Mouse (Mus musculus) cerebellum, postnatal 10 days (tissue): ENCODE results near the gene Mad2l2.
"Not testable (repeated sequence)": the region's sequence is repeated elsewhere in the genome, so short reads cannot be mapped to it uniquely, and the experiment has no call there.

Source experiments
- DNase-seq, 2 experiments: peaks; one replicate each; pipeline ENCODE4 v3.0.0; 2021; ENCODE audit warnings: mixed read lengths in 2 of 2

The Mad2l2 gene

DNA sequence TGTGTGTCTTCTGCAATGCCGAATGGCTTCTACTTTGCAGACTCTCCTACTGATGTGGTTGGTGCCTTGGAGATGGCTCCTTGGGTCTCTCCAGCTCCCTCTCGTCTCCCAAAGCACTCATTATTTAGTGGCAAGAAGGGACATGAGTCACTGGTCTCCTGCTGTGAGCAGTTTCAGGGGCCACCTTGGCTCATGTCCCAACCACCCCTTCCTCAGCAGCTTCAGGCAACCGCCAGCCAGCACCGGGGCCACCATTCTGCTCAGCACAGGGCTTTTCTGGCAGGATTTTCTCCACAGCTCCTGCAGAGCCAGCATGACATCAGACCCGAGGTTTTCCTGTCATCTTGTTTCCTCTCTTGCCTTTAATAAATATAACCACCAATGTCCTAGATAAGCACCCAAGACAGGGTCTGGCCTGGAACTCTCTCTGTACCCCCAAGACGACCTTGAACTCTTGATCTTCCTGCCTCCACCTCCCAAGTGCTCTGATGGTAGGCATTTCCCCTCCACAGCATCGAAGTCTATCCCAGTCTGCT is 21.6 kb upstream of the Mad2l2 start:
- peak; percentile 62 to 71 for DNase-seq

DNA sequence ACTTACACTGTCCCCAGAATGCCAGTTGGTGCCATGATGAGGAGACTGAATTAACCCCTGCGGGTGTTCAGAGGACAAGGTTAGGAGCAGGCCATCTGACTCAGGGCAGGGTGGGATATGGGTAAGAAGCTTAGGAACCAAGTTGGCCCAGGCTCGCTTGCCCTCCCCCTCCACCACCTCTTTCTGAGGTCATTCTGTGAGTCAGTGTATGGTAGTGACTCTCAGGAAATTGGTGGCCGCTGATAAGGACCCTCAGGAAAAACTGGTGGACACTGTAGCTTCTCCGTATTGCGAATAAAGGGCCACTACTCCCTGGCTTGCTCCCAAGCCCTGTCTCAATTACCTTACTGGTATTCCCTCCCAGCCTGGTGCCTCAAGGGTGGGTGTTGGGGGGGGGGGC is 21.0 kb upstream of the Mad2l2 start:
- peak in 1 of 2 experiments; percentile 33 for DNase-seq

DNA sequence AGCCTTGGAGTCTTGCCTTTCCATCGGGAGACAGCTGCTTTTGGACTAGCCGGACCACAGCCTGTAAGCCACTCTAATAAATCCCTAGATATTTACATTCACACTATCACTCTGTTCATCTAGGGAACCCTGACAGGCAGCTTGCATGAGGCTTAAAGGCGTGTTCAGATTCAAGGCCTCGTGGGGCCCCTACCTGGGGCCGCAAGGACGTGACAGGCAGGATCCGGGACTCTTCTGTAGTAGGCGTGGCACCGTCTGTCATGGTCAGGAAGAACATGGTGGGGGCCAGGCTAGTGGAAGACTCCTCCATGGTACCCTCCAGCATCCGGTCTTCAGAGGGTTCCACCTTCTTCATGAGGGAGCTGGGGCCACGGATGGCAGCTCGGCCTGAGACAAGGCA is 17.7 kb upstream of the Mad2l2 start:
- DNase-seq = no peak

DNA sequence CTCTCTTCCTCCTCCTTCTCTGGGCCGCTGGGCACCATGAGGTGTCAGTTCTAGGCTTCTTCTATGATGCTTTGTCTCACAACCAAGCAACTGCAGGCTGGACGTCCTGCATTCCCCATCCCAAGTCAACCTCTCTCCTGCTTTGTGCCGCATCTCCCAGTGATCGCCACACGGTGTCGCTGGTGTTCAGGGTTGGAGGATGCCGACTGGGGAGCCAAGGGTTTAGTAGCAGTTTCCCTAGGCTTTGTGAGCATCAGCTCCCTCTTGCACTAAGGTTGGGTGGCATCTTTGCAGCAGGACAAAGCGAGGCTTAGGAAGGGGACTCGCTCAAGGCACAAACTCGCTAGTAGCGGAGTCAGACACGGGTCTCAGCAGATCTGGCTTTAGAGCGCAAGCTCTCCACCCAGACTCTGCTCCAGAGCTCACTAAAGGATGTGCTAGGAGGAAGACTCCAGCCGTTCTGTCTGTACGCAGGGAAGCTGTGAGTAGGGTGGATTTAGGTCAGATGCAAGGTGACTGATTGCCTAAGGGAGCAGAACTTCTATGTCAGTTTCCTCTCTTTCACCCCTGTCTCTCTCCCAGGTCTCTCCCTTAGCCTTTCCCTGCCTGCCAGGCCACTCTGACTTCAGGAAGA is 15.3 kb upstream of the Mad2l2 start:
- peak; percentile 95 to 96 for DNase-seq

DNA sequence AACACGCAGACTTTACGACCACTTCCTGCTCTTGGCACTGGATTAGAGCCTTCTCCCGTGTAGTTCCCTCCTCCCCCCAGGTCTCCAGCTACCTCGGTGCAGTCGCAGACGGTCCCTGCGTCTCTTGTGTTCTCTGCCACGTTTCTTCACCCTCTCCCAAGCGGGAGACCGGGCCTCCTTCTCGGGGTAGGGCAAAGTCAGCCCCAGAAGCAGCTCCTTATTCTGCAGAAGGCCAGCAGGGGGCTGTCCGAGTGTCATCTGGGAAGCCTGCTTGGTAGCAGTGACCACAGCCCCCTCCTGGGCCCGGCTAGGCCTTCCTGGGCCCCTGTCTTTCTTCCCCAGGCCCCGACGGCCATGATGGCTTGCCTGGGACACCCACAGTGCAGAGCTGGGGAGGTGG is 14.7 kb upstream of the Mad2l2 start:
- peak; percentile 55 to 67 for DNase-seq

DNA sequence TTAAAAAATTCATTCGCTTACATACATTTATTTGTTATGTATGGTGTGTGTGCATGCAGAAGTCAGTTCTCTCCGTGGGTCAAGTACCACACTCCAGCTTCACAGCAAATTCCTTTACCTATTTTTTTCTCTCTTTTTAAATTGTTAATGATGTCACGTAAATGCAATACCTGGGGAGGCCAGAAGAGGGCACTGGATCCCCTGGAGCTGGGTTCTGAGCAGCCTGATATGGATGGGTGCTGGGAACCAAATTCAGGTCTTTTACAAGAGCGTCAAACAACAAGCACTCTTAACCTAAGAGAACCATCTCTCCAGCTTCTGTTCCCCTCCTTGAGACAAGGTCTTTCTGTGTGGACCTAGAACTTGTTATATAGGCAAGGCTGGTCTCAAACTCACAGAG is 13.5 kb upstream of the Mad2l2 start:
- peak; percentile 42 to 58 for DNase-seq

DNA sequence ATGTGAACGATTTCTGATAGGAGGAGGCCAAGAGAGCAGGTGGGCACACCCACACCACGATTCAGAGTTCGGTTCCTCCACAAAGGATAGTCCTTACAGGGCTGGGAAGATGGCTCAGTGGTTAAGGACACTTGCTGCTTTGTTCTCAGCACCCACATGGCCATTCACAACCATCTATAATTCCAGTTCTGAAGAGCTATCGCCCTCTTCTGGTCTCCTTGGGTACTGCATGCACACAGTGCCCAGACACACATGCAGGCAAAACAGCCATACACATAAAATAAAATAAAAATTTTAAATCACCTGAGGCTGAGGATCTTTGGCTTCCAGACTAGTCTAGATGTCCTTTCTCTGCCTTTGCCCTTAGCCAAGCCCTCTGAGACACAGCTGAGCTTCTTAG is 12.8 kb upstream of the Mad2l2 start:
- DNase-seq = no peak

DNA sequence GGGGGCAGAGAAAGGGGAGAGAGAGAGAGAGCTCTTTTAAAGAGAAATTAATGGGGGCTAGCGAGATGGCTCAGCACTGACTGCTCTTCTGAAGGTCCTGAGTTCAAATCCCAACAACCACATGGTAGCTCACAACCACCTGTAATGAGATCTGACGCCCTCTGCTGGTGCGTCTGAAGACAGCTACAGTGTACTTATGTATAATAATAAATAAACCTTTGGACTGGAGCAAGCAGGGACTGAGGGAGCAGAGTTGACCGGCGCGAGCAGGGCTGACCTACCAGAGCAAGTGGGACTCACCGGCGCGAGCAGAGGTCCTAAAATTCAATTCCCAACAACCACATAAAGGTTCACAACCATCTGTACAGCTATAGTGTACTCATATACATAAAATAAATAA is 10.6 kb upstream of the Mad2l2 start:
- DNase-seq = not testable (repeated sequence)

DNA sequence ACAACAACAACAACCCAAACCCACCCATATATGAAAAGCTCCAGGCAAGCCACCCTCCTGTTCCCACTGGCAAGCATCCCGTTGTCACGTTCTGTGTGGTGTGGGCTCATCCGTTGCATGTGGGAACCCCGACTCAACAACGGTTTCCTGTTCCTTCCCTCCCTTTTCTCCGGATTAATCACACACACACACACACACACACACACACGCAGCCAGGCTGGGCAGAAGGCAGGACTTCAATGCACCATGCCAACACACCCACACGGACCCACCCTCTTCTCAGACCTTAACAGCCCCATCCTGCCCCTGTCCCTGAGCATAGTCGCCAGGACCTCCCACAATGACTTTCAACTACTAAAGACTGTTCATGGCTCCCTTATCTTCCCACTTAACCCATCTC is 9.6 kb upstream of the Mad2l2 start:
- DNase-seq = peak; percentile 70 to 80

DNA sequence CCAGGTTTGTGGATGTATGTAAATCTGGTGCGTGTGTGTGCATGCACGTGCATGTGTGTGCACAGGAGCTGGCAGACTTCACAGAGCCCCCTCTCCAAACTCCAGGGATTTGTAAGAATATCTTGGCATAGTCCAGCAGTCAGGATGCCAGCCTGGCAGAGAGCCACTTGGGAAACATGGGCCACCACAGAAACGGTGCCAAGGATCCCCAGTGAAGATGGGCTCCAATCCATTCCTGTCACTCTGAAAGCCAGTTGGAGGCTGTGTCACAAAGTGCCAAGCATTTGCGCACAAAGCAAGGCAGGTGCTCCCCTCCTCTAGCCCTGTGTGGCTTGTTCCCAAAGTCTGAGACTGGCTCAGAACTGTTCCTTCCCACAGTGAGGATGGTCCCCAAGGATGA is 8.8 kb upstream of the Mad2l2 start:
- peak; percentile 99 for DNase-seq

DNA sequence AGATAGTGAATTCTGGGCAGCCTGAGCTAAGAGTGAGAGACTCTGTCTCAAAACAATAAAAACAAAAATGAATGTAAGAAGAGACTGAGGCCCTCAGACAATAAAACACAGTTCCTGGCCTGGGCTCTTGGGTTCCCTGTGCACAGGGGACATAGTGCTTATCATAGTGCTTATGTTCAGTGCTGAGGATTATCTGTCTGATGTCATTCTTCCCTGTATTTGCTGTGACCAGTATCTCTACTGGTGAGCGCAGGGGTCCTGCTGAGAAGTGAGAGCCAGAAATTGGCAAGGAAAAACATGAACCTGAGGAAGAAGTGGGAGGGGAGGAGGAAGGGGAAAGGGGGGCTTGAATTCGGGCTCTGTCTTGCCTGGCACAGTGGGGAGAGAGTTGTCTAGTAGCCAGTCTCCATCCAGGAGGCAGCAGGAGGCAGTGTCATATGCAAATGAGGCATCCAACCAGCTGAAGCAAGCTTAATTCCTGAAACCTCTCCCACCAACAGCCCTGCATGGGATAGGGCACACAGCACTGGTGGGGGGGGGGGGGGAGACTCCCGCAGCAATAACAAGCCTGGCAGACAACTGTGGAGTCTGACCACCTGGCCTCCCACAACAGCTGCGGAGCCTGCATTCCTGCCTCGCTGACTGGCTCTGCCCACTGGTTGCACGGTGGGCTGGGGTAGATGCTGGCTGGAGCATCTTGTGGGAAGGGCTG is 8.0 kb upstream of the Mad2l2 start:
- DNase-seq = peak; percentile 86 to 94

DNA sequence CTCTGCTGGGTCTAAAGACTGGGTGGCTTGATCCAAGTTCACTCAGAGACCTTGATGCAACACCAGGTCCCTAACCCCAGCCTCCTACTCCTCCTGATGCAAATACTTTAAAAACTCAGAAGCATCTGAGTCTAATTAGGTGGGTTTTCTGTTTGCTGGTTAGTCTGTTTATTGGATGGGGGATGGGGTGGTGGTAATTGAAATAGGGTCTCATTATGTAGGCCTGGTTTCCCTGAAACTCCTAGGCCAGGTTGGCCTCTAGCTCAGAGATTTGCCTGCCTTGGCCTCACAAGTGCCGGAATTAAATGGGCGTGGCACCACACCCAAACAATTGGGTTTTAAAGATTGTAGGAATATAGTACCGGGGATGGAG is 7.5 kb upstream of the Mad2l2 start:
- peak in 1 of 2 experiments; percentile 49 for DNase-seq

DNA sequence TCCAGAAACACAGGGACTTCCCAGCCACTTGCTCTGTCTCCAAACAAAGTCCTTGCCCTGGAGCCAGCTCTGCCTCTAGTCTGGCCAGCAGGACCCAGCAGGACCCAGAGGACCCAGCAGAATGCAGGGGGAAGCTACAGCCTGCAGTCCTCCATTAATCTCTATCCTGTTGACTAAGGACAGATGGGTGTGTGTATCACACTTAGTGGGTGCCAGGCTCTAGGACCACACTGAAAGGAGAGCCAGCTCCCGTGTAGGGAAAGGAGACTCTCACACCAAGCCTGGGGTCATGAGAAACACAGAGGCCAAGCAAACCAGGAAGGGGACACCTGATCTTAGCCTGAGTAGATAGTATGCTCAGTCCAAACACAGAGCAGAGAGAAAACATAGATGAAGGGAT is 1.9 kb upstream of the Mad2l2 start:
- peak; percentile 59 to 63 for DNase-seq

DNA sequence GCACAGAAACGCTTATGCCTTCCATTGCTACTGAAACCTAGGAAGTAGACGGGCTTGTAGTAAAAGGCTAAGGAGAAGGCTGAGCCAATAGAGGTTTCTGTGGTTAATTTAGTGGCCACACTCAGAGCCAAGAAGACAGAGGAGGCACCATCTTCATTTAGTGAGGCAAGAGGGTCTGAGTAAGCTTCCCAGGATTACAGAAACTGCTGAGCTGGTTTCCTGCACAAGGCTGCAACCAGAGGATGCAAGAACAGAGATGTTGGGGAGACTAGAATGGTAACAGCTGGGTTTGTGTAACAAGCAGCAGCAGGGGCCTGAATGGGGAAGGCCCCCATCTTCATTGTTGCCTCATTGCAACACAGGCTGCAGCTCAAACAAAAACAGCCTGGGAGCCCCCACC is 1.5 kb upstream of the Mad2l2 start:
- DNase-seq = no peak

DNA sequence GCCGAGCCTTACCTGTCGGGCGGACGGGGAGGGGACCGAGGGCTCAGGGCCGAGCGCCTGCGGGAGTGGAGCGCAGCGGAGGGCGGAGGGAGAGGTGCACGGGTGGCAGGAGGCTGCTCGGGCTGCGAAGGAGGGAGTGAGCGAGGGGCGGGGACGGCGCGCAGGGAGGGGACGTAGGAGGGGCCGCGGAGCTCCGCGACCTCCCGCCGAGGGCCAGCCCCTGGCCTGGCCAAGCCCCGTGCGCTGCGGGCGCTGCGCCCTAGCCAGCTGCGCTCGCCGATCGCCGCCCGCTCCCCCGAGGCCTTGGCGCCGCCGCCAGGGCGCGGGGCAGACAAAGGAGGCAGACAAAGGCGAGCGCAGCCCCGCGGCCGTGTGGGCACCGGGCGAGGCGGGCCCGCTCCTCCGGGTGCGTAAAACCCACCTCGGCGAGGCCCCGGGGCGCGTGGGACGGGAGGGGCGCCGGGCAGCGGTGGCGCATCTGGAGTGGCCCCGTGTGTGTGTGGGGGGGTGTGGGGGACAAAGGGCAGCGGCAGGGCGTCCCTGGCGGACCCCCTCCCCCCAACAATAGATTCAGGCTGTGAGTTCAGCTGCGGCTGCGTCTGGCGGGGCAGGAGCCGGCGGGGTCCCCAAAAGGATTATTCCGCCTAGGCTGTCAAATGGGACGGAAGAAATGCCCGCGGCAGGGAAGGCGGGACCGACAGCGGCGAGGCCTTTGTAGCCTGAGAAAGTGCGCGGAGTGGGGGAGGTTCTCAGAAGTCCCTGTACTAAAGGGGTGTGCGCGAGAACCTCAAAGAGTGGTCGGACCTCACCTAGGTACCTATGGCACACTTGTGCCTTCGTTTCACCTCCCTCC is 603 bp downstream of the Mad2l2 start, which contains the start of gene Draxin:
TSS of gene Draxin (minus strand) at position 138 of the 853 bp plus-strand sequence.
- peak; percentile 88 to 94 for DNase-seq

DNA sequence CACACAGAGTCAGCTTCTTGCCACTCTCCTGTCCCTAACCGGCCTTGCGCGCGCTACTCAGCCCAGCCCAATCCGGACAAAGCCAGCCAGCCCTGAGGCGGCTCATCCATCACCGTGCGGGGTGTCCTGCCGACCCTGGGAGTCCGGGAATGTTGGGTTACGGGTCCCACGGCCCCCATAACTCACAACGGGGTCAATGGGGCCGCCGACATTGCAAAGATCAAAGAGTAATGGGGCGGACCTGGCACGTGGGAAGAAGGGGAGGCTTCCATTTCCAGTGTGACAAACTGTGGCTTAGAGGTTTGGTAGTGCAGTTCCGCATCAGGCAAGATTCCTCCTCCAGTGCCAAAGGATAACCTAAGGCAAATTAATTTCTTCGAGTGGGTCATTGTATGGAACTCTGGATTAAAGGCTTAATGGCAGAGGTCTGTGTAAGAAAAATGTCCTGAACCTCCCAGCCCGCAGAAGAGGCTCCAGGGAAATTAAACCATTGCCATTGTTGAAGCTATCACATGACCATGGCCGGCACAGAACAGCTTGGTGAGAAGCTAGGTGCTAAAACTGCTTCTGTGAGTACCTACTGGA is 1.4 kb downstream of the Mad2l2 start:
- peak; percentile 70 to 74 for DNase-seq

DNA sequence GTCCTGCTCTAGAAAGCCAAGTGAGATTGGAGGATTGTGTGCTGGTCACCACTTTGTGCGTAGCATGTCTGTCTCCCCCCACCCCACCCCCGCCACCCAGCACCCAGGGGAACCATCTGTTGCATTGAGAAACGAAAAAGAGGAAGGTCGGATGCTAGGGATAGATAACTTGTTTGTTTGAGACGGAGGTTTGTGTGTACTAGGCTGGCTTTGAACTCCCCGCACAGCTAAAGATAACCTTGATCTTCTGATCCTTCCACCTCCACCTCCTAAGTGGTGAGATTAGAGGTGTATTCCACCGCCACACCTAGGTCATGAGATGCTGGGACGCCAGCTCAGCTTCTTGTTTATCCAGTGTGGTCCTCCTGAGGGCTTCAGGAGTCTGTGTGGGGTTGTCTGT is 4.8 kb downstream of the Mad2l2 start:
- no peak for DNase-seq

DNA sequence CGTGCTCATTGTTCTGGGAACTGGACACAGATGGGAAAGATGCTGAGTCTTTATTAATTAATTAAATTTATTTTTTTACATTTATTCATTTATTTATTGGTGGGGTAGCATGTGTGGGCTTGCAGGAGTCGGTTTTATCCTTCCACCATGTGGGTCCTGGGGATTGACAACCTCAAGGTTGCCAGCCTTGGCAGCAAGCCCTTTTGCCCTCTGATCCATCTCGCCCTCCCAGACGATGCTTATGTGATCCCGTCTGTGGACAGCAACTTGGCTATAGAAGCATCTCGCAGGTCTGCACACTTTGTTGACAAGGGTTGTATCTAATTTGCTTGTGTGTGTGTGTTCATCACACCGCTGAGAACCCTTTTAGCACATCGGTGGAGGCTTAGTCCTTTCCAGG is 7.3 kb downstream of the Mad2l2 start:
- peak; percentile 62 to 69 for DNase-seq

DNA sequence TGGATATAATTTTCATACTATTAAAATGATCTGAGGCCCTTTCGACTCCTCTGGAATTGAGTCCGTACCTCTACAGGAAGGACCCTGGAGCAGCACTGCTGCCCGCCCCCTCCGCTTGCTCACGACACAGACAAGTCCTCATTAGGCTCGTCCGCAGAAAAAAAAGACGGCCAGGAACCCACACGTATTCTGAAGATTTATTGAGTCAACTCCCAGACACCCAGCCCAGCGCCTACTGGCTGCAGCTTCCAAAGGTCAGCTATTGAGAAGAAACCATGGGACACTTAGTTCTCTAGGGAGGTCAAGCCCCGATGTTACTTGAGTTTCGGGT is 9.5 kb downstream of the Mad2l2 start:
- DNase-seq = no peak

DNA sequence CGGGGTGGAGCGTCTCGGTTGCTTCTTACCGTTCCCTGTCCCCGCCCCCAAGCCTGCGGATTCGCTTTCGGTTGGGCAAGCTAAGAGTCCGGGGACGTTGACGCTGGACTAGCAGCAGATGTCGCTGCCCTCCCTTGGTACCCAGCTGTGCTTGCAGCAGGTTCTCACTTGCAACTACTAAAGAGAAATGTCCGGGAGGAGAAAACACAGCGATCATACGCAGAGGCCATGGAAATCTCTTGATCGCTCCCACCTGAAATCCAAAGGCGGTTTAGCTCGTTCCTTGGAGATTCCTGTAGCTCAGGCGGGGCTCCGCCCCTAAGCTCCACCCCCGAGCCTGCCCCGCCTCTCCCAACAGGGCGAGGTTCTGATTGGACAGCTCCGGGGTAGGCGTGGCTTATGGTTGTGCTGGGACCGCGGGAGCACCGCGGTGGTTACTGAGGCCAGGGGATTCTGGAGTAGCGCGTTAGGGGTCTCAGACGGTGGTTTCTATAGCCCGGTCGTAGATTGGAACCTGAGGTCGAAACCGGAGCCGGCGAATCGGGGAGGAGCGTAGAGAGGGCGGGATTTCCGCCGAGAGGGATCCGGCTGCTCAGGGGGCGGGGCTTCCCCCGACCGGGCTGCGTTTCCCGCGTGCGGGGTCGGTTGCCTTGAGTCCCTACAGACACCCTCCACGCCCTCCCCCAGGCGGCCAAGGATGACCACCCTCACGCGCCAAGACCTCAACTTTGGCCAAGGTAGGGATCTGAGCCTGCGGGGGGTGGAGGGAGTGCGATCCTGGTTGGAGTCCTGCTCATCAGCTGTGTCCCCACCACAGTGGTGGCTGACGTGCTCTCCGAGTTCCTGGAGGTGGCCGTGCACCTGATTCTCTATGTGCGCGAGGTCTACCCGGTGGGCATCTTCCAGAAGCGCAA is 10.2 kb downstream of the Mad2l2 start:
- DNase-seq = peak; percentile 97 to 98

DNA sequence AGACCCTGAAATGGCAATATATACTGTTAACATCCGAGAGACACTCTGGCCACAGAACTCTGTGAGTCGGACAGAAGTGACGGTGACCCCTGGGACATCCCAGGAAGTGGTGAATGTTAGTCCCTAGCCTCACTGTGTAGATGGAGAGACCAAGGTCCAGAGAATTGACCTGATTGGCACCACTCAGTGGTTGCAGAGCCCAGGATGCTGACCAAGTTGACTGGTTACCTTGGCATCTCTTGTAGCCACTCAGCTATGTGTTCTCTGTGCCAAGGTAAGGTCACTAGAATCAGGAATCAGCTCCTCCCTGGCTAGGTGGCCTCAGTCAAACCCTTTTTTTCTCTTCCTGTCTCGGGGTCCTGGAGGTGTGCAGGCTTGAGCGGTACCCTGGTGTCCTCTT is 13.5 kb downstream of the Mad2l2 start:
- DNase-seq = no peak

DNA sequence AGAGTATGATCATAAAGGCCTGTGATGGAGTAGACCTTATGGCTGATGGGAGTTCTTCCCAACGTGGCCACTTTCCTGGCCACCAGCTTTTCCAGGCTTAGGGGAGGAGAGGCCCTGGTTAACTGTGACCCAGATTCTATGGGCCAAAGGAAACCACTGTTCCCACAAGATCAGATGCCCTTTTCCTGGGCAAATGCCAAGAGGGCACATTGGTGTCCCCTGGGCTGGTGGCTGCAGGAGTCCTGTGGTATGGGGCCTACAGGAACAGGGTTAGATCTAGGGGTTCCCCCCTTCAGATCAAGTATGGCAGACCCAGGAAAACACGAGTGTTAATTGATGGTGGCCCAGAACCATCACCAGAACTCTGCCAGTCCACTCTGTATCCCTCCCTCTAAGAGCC is 17.5 kb downstream of the Mad2l2 start:
- DNase-seq = no peak
